Mouse (Mus musculus): ENCODE measurements at regions not wholly inside any gene's neighbourhood (a gene's known extent, or its start where the extent isn't known, plus 50 kb on each side); places are given as distances from the start of the nearest gene placed in this dataset.

DNA sequence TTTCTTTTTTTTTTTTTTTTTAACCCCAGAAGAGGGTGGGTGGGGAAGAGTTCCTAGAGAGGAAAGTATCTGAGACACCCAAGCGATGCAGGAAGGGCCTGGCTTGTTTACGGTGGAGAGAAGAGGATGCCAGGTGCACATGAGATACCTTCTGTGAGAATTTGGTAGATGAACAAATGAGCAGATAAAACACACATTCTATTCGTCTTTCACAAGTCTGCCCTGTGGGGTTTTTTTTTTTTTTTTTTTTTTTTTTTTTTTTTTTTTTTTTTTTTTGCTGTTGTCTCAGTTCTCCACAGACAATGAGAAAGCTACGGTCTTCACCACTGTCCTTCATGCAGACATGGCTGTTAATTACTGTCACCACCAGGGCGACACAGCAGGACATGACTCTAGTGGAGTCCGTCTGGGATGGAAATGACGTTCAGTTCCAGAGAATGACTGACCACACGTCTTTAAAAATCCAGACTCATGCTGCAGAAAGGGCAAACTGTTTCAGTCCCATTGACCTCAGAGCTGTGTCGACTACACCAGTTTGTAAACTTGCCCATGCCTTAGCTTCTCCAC is 278.3 kb downstream of the Lnpk start:
- no peak for TF ChIP-seq CTCF (IDR thresholded peaks at IDR 0.05; ENCODE audit: borderline replicate concordance, insufficient read depth, low read length)
- TF ChIP-seq POLR2A (IDR thresholded peaks at IDR 0.05; ENCODE audit: low read depth, low read length): no peak
